Mouse (Mus musculus) left cerebral cortex, postnatal 25 days (tissue): Measurements from ENCODE around the gene Med12l. TPM values are rescaled to one million over a fixed set of nuclear protein-coding genes. Genes with fewer than 3 reads are reported as not detected.
A peak's percentile ranks its signal among the peaks of the same experiment; 100 is the strongest.
"Not testable (repeated sequence)": the region's sequence is repeated elsewhere in the genome, so short reads cannot be mapped to it uniquely, and the experiment has no call there.

Experiments used
- DNase-seq, 2 experiments: peaks; one replicate each; pipeline ENCODE4 v3.0.0; 2022; ENCODE audit warnings: low spot score in 2 of 2, mixed read lengths in 1 of 2
- intact Hi-C: fragments of 180-260 bp; cut with DNase I; formaldehyde crosslinking; loops from one replicate; pipeline ENCODE4 v1.15.1; 2025
- total RNA-seq, 2 experiments: library from RNA; stranded (reverse); gene quantifications; 2 replicates each; pipeline ENCODE4 v1.2.3; 2021

The Med12l gene
- total RNA-seq, 2 experiments from 2014 or later, result 37.4 to 44.7 TPM

- DNase-seq, result no peak
- intact Hi-C loops, result no loop called here
Measured at GRCm38 (mm10) chr3:59130431-59130830, 124.8 kb downstream of the Med12l start.

GRCm38 (mm10) chr3:59131081-59131480, 125.5 kb downstream of the Med12l start:
- DNase-seq, result no peak
- intact Hi-C loops, result no loop called here

- DNase-seq, result no peak
- intact Hi-C loops, result no loop called here
Measured at GRCm38 (mm10) chr3:59131966-59132365, 126.3 kb downstream of the Med12l start.

GRCm38 (mm10) chr3:59133189-59133588, 127.6 kb downstream of the Med12l start:
- intact Hi-C loops, result no loop called here
- DNase-seq, result no peak

GRCm38 (mm10) chr3:59135911-59136653, 130.5 kb downstream of the Med12l start:
- intact Hi-C loops, result no loop called here
- peak in 1 of 2 experiments; percentile 32 for DNase-seq

- no peak for DNase-seq
- intact Hi-C loops, result no loop called here
Measured at GRCm38 (mm10) chr3:59138946-59139468, 133.4 kb downstream of the Med12l start.

- no peak for DNase-seq
- intact Hi-C loops, result no loop called here
Measured at GRCm38 (mm10) chr3:59139651-59140051, 134.0 kb downstream of the Med12l start.

- no peak for DNase-seq
- intact Hi-C loops, result no loop called here
Measured at GRCm38 (mm10) chr3:59140115-59140514, 134.5 kb downstream of the Med12l start.

- peak in 1 of 2 experiments; percentile 67 for DNase-seq
- intact Hi-C loops, result not testable (repeated sequence)
Measured at GRCm38 (mm10) chr3:59140941-59141340, 135.3 kb downstream of the Med12l start.

- no peak for DNase-seq
- intact Hi-C loops, result no loop called here
Measured at GRCm38 (mm10) chr3:59141507-59142305, 136.1 kb downstream of the Med12l start.

GRCm38 (mm10) chr3:59145194-59145593, 139.6 kb downstream of the Med12l start:
- intact Hi-C loops, result no loop called here

GRCm38 (mm10) chr3:59149646-59150045, 144.0 kb downstream of the Med12l start:
- intact Hi-C loops, result no loop called here
- DNase-seq, result peak in 1 of 2 experiments; percentile 51

More at GRCm38 (mm10) chr3:59145194-59145593, 139.6 kb downstream of the Med12l start:
- DNase-seq, result no peak

- DNase-seq, result no peak
- intact Hi-C loops, result no loop called here
Measured at GRCm38 (mm10) chr3:59150624-59151023, 145.0 kb downstream of the Med12l start.

- no peak for DNase-seq
- intact Hi-C loops, result no loop called here
Measured at GRCm38 (mm10) chr3:59153424-59153823, 147.8 kb downstream of the Med12l start, which contains the start of gene P2ry14. P2ry14 (minus strand) TSS chr3:59153618.

GRCm38 (mm10) chr3:59154888-59155287, 149.3 kb downstream of the Med12l start:
- no peak for DNase-seq
- intact Hi-C loops, result no loop called here

GRCm38 (mm10) chr3:59155404-59155803, 149.8 kb downstream of the Med12l start:
- intact Hi-C loops, result no loop called here
- peak in 1 of 2 experiments; percentile 77 for DNase-seq

- intact Hi-C loops, result no loop called here
Measured at GRCm38 (mm10) chr3:59157048-59157447, 151.4 kb downstream of the Med12l start.

GRCm38 (mm10) chr3:59160465-59160864, 154.8 kb downstream of the Med12l start:
- intact Hi-C loops, result no loop called here
- DNase-seq, result no peak

More at GRCm38 (mm10) chr3:59157048-59157447, 151.4 kb downstream of the Med12l start:
- DNase-seq, result no peak

- intact Hi-C loops, result loop anchor here (5.0 kb wide), 1 partner anchor 45 kb away; no protein-coding TSS in a partner anchor
- DNase-seq, result peak in 1 of 2 experiments; percentile 57
Measured at GRCm38 (mm10) chr3:59167417-59168054, 161.9 kb downstream of the Med12l start.

- intact Hi-C loops, result loop anchor here (5.0 kb wide), 1 partner anchor 46 kb away; no protein-coding TSS in a partner anchor
- no peak for DNase-seq
Measured at GRCm38 (mm10) chr3:59168476-59168875, 162.9 kb downstream of the Med12l start.
